Mouse (Mus musculus) bone marrow, adult 2 months (tissue): ENCODE data around the gene Cib4. TPM values are rescaled to one million over a fixed set of nuclear protein-coding genes. Genes with fewer than 3 reads are reported as not detected.

Experiments used
- H3K27ac ChIP-seq: fragments of 200-500 bp; 2 replicates; pipeline ENCODE4 v1.5.1; 2012; ENCODE audit warnings: low read depth, mild to moderate bottlenecking, control low read depth, inconsistent platforms, low read length; ENCODE audit not compliant: control insufficient read depth, poor library complexity, insufficient read depth
- H3K4me1 ChIP-seq: fragments of 200-500 bp; 2 replicates; pipeline ENCODE4 v1.6.1; 2011; ENCODE audit warnings: low read length; ENCODE audit not compliant: control insufficient read depth, insufficient read depth
- H3K4me3 ChIP-seq: fragments of 200-500 bp; replicated peaks from 2 replicates; pipeline ENCODE3; 2011; ENCODE audit warnings: mild to moderate bottlenecking, low read depth, low read length, control low read depth; ENCODE audit not compliant: control insufficient read depth
- CTCF ChIP-seq: fragments of 200-500 bp; IDR thresholded peaks from 2 replicates; pipeline ENCODE4 v1.5.1; 2011; ENCODE audit warnings: low read length, control low read depth; ENCODE audit not compliant: control insufficient read depth, insufficient read depth
- POLR2A ChIP-seq: fragments of 200-500 bp; IDR thresholded peaks from 2 replicates; pipeline ENCODE4 v1.6.1; 2011; ENCODE audit warnings: low read depth, mild to moderate bottlenecking, control low read depth, low read length, borderline replicate concordance; ENCODE audit not compliant: control insufficient read depth
- WGBS: fragments of 180-500 bp; shearing (Covaris S2); methylation state at CpG from one replicate; pipeline ENCODE4 v1.1.7; 2018; 5-methylcytosine and 5-hydroxymethylcytosine counted together
- polyA plus RNA-seq: library from polyadenylated mRNA; stranded (reverse); fragments of >200 nt; gene quantifications from 2 replicates; pipeline ENCODE4 v1.2.4, GENCODE M21; 2011; ENCODE audit warnings: low replicate concordance; ENCODE audit not compliant: missing spikeins, insufficient read depth, insufficient read length

The Cib4 gene
- polyA plus RNA-seq, 1 experiment = not detected

DNA sequence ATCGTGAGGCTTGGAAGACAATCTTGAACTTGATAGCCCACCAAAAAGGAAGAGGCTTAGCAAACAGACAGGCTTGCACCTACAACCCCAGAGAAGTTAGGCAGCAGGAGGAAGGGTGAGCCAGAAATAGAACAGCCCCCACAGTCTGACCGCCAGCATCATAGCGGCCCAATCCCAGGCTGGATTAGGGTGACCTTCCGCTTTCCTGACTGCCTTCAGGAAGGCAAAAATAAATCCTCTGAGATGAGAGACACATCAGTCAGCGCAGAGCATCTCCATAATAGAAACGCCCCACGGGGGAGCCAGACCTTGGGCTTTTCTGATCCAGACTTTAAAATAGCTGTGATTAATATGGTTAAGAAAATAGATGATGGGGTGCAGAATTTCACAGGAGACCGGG, 9.3 kb upstream of the Cib4 start:
- WGBS = 71% methylated on average over 8 of the region's 8 CpGs

DNA sequence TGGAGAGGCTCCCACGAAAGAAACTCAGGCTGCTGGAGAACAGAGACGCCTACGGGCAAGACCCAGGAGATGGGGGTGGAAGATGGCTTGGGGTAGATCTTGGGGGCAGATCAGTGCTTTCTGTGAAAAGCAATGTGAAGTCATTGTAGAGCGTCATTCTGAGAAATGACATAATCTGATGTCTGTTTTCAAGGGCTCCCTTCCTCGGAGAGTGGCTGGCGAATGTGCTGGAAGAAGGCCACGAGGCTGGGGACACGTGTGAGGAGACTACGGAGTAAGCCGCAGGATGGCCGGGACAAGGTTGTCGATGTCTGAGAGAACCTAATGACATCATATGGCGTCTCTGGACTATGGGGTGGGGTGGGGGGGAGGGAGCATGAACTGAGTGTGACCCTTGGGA, 8.3 kb upstream of the Cib4 start:
- 84% methylated on average over 13 of the region's 13 CpGs for WGBS
- no peak overlapping the region for H3K4me3 ChIP-seq
- no peak overlapping the region for H3K27ac ChIP-seq
- TF ChIP-seq CTCF (no peak), POLR2A (no peak)
- no peaks in the 10 kb centered on the region for H3K4me1 ChIP-seq

More for the DNA sequence above, 9.3 kb upstream of the Cib4 start:
- Histone ChIP-seq H3K4me3 (no peak overlapping the region), H3K4me1 (no peaks in the 10 kb centered on the region), H3K27ac (no peak overlapping the region)
- no peak for TF ChIP-seq CTCF
- TF ChIP-seq POLR2A = no peak

DNA sequence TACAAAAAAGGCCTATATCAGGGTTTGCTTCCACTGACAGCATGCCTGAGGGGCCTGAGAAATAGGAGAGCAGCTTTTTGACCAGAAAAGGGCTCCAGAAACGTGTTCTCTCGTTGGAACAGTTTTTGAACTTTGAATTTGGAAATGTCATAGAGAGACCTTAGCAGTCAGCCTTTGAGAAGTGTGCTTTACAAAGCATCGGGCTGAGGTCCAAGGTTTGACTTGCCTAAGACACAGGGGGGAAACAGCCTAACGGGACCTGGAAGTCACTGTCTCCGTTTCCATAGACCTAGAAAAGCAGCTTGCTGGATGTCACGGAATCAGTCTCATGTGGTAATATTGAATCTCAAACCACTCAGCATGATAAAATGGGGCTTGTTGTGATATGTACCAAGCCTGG, 6.4 kb upstream of the Cib4 start:
- Histone ChIP-seq H3K4me3 (no peak overlapping the region), H3K27ac (no peak overlapping the region), H3K4me1 (no peaks in the 10 kb centered on the region)
- WGBS = 78% methylated on average over 6 of the region's 6 CpGs
- TF ChIP-seq CTCF (no peak), POLR2A (no peak)

DNA sequence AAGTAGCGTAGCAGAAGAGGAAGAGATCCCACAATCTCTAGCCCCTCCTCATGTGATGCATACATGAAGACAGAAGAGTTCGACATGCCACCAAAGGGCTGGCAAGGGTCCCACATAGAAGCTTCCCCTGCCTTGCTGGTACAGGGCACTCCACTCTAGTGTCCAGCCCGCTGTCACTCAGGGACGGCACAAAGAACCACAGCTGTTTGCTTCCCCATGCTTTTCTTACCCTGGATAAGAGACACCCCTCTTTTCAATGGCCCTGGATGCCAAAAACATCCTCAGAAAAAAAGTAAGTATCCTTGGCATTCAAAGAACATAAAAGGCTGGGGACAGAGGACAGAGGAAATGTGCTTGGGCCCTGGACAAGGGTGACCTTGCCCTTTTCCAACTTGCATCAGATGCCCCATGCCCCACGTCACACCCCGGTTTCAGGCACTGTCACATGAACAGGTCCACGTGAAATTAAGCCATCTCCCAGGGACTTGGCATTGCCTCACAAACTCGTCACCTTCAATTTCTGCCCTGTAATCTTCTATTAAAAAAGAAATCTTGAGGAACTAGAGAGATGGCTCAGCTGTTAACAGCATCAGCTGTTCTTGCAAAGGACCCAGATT, 5.5 kb upstream of the Cib4 start:
- Histone ChIP-seq H3K4me1 (no peaks in the 10 kb centered on the region), H3K4me3 (no peak overlapping the region), H3K27ac (no peak overlapping the region)
- WGBS = 78% methylated on average over 8 of the region's 8 CpGs
- no peak for TF ChIP-seq CTCF
- no peak for TF ChIP-seq POLR2A

DNA sequence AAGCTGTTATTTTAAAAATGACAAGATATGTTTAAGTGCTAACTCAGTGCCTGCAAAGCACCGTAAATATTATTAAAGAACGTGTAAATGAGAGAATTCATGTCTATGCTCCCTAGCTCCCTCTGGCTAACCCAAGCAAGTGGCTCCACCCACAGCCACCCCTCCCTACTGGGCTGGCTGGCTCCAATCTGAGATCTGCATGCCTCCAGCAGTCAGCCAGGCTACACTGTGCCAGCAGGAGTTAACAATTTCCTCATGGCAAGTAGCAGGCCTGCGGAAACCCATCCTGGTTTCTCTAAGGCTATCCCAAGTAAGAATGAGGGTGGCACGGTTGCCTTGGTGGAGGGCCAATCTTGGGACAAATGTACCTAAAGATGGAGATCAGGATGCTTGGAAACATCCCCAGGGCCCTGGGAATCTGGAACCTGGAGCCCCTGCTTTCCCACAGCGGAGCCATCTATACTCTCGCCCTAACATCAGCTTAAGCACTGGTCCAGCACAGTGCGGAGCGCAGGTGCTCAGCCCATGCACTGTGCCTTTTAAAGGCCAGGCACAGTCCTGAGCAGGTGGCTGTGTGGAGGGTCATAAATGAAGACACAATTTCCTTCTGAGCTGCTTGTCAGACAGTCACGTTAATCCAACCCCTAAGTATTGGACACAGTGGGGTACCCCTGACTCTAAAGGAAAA, 4.8 kb upstream of the Cib4 start:
- 65% methylated on average over 9 of the region's 9 CpGs for WGBS

DNA sequence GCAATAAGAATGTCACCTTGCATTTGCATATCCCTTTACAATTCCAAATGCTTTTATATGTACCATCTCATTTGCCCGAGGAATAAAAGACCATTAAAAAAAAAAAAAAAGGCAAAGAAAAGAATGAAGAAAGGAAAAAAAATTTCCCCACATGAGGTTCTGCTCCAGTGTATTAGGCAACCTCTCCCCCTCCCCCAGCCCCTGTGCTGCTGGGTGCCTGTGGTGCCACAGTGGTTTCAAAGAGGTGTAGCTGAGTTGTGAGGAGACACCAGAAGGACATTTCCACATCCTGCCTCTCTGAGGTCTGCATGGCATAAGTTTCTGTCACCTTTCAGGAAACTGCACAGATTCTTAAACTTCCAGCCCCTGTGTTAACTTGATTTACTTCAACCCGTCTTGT, 3.0 kb upstream of the Cib4 start:
- no peak for TF ChIP-seq CTCF
- TF ChIP-seq POLR2A = no peak
- no peak overlapping the region for H3K4me3 ChIP-seq
- WGBS = 29% methylated on average over 2 of the region's 2 CpGs
- H3K27ac ChIP-seq = no peak overlapping the region
- no peaks in the 10 kb centered on the region for H3K4me1 ChIP-seq

More for the DNA sequence above, 4.8 kb upstream of the Cib4 start:
- H3K27ac ChIP-seq = no peak overlapping the region
- H3K4me1 ChIP-seq = no peaks in the 10 kb centered on the region
- no peak overlapping the region for H3K4me3 ChIP-seq
- no peak for TF ChIP-seq POLR2A
- TF ChIP-seq CTCF = no peak

DNA sequence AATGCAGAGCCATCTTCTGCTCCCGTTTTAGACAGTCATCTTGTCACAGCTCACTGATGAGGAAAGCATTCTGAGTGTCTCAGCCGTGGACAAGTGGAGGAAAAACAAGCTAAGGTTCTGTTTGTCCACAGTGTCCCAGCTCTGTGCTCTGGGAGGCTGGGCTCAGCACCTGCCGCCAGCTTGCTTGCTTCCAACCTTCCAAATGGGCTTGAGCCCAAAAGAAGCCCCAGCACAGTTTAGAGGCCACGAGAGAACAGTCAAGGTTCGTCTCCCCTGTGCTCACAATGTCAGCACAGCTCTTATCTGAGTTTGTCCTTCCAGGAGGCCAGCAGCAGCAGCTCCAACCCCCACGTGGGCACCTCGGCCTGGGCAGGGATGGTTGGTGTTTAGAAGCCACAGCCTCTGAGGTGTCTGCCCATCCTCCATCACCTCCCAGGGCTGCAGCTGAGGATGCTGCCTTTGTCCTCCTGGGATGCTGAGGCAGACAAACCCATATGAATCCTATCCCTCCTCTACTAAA, 9.5 kb downstream of the Cib4 start:
- no peak overlapping the region for H3K4me3 ChIP-seq

DNA sequence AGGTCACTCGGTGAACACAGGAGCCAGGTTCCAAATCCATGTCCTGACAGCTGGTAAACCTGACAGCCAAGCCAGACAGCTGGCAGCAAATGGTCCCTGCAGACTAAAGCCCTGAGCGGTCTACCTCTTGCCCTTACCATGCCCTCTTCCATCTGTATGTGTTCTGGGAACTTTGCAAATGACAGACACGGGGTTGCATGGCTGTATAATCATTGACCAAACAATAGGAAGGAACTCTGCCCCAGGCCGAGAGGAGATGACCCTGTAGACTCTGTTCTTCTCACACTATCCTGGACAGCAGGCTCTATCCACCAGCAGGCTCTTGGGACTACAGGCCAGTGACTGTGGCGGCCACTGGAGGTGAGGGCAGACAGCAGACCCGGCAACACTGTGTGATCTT, 11.0 kb downstream of the Cib4 start:
- WGBS = 68% methylated on average over 6 of the region's 6 CpGs
- Histone ChIP-seq H3K27ac (no peak overlapping the region), H3K4me3 (no peak overlapping the region), H3K4me1 (no peaks in the 10 kb centered on the region)
- TF ChIP-seq POLR2A = no peak
- TF ChIP-seq CTCF = no peak

More for the DNA sequence above, 9.5 kb downstream of the Cib4 start:
- 61% methylated on average over 7 of the region's 7 CpGs for WGBS
- Histone ChIP-seq H3K4me1 (no peaks in the 10 kb centered on the region), H3K27ac (no peak overlapping the region)
- TF ChIP-seq CTCF (no peak), POLR2A (no peak)

DNA sequence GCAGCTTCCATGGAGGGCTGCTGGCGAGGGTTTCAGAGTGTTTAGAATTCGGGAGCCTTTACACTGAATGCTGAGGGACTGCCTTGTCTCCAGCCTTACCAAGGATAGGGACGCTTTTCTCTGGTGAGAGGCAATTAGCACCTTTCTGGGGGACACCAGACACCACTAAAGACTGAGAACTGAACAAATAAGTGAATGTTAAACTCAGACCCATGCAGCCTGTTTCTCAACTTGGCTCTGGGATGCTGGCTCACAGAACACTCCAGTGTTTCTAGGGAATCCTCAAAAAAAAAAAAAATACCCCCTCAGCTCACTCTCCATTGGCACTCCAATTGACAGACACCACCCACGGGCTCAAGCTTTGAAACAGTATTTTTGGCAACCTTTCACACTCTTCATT, 16.7 kb downstream of the Cib4 start:
- no peak for TF ChIP-seq CTCF
- no peak for TF ChIP-seq POLR2A
- Histone ChIP-seq H3K4me3 (no peak overlapping the region), H3K4me1 (no peaks in the 10 kb centered on the region), H3K27ac (no peak overlapping the region)
- 60% methylated on average over 4 of the region's 4 CpGs for WGBS

DNA sequence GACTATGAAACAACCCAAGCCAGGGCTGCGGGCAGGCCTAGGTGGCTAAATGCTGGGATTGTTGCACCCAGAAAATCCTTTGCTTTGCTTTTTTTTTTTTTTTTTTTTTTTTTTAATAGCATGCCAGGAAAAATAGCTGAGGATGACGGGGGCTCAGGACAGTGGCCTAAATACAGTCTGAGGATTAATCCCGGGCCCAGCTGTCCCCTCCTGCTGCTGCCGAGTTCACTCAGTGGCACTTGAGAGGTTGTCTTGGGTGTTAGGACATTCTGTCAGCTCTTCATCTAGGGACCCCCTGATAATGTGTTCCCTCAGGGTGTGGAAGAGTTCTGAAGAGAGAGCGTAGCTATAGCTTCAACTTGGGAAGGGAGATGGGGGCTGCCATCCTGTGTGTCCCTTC, 18.5 kb downstream of the Cib4 start:
- no peaks in the 10 kb centered on the region for H3K4me1 ChIP-seq
- WGBS = 86% methylated on average over 5 of the region's 5 CpGs
- no peak overlapping the region for H3K4me3 ChIP-seq
- H3K27ac ChIP-seq = no peak overlapping the region
- no peak for TF ChIP-seq CTCF
- TF ChIP-seq POLR2A = no peak
